Mouse (Mus musculus): ENCODE results near the gene Mrpl48.

Gene Mrpl48

GRCm38 (mm10) chr7:100534216-100534615 is 73.9 kb downstream of the Mrpl48 start:
- no peak for DNase-seq (ENCODE audit: low read depth, low spot score)

- no peak for DNase-seq (ENCODE audit: low read depth, low spot score)
Observed at GRCm38 (mm10) chr7:100533503-100533902, 74.6 kb downstream of the Mrpl48 start.

- DNase-seq (ENCODE audit: low read depth, low spot score), result no peak
Observed at GRCm38 (mm10) chr7:100530766-100531165, 77.3 kb downstream of the Mrpl48 start.

DNA sequence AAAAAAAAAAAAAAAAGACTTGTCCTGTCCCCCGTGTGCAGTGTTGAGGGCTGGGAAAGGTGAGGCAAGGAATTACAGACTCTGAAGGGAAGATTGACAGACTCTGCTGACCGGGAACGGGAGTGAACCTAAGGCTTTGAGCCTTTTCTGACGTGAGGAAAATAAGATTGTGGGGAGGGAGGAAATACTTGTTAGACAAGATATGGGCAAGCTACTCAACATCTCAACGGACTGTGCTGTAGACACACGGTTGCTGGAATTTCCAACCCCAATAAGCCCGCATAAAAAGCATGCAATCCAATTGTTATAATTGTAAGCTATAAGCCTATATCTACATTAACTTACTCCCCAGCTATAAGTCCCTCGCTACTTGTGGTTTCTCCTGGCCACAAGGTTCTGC is 83.4 kb downstream of the Mrpl48 start:
- no peak for DNase-seq (ENCODE audit: low read depth, low spot score)

DNA sequence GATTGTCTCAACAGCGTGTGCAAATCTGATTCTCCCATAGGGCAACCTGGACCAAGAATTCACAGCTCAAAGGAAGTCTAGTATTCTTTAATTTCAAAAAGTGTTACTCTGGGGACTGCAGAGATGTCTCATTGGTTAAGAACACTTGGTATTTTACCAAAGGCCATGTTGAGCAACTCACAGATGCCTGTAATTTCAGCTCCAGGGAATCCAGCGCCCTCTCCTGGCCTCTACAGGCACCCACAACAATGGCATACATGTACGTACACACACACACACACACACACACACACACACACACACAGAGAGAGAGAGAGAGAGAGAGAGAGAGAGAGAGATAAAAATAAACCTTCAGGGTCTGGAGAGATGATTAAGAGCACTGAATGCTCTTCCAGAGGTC is 85.9 kb downstream of the Mrpl48 start:
- no peak for DNase-seq (ENCODE audit: low read depth, low spot score)

DNA sequence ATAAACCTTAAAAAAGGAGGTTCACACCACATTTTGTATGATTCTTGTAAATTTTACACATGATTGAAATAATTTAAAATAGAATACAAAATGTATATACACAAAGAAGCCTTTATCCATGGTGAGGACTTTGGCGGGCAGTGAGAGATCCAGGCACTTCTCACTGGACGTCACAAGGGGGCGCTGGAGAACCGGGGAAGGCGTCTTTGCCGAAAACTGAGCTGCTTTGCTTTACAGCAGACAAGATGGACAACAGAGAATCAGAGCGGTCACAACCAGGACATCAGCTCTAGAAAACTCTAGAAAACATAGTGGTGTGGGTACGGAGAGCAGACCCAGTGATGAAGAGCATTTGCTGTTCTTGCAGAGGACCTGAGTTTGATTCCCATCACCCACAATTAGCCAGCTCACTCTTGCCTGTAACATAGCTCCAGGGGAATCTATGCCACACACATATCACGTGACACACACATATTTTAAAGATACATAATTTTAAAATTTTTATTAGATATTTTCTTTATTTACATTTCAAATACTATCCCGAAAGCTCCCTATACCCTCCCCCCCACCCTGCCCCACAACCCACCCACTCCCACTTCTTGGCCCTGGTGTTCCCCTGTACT is 87.3 kb downstream of the Mrpl48 start:
- DNase-seq (ENCODE audit: low read depth, low spot score), result peak; percentile 76

GRCm38 (mm10) chr7:100520204-100520603 is 87.9 kb downstream of the Mrpl48 start:
- DNase-seq (ENCODE audit: low read depth, low spot score), result no peak

DNA sequence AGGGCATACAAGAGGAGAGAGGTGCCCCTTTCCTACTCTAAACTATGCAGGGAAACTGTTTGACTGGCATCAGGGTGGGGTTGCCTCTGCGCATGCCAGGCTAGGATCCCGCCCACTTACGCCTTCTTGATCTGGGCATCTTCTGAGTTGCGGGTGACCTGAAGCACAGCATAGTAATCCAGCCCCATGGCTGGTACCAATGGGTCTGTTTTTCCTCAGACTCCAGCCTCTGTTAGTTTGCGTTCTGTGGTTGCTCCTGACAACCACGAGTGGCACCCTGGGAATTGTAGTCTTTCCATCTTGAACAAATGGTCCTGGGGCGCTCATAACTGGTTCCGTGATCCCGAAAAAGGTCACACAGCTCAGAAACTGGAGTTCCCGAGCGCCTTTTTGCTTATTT is 93.5 kb downstream of the Mrpl48 start, which contains the start of gene Dnajb13:
TSS of gene Dnajb13 (minus strand) at position 388 of the 400 bp plus-strand sequence.
- DNase-seq (ENCODE audit: low read depth, low spot score), result no peak

DNA sequence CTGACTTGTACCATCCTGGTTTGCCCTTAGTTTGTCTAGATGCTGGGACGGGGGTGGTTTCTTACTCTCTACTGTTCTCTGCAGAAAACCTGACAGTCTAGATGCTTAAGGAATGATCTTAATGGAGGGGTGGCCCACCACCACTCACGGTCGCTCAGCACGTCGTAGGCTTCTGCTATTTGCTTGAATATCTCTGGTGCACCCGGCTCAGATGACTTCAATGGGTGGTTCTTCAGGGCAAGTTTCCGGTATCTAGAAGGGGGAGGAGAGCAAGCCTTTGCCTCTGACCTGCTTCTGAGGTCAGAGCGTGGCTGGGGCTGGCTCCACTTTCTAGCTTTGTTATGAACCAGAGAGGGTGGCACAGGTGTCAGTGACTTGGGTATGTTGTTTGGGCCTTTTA is 96.5 kb downstream of the Mrpl48 start:
- DNase-seq (ENCODE audit: low read depth, low spot score), result no peak

DNA sequence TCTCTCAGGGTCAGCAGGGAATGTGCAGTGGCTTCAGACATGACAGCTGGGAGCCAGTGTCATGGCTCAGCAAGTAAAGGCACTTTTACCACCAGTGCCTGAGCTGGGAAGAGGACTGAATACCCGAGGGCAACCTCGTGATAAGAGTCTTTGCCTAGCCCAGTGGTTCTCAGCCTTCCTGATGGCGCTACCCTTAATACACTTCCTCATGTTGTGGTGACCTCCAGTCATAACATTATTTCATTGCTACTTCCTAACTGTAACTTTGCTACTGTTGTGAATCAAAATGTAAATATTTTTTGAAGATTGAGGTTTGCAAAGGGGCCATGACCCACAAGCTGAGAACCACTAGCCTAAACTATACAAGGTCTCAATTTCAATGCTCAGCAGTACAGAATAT is 99.4 kb downstream of the Mrpl48 start:
- no peak for DNase-seq (ENCODE audit: low read depth, low spot score)

DNA sequence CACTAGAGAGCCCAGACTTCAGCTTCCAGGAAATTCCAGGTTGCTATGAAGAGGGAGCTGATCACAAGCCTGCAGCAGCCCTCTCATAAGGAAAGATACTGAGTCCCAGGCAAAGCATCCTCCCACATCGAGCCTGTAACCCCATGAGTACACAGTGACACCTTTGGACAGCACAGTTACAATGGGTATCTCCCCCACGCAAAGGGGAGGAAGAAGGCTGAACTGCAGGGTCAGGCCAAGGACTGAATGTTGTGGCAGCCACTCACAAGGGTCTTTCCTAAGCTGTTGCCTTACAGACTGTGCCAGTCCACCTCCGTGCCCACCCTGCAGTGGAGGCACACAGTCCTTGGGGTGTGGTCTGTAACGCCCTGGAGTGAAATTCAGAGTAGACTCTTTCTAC is 101.6 kb downstream of the Mrpl48 start:
- DNase-seq (ENCODE audit: low read depth, low spot score), result no peak

- DNase-seq (ENCODE audit: low read depth, low spot score), result no peak
Observed at GRCm38 (mm10) chr7:100504740-100505487, 103.2 kb downstream of the Mrpl48 start.

DNA sequence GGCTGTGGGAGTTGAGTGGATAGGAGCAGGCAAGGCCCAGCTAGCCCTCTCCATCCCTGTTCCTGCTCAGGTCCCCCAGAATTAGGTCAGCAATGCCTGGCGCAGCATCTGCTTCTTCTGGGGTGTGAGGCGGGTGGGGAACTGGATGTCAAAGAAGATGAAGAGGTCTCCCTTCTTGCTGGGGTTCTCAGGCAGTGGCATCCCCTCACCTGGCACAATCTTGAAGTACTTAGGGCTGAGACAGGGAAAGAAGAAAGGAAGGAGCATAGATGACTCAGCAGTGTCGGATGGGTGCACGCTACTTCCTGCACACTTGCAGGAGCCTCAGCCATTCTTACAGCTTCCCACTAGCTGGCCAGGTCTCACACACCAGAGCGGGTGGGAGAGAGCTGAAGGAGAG is 105.0 kb downstream of the Mrpl48 start:
- DNase-seq (ENCODE audit: low read depth, low spot score), result no peak

DNA sequence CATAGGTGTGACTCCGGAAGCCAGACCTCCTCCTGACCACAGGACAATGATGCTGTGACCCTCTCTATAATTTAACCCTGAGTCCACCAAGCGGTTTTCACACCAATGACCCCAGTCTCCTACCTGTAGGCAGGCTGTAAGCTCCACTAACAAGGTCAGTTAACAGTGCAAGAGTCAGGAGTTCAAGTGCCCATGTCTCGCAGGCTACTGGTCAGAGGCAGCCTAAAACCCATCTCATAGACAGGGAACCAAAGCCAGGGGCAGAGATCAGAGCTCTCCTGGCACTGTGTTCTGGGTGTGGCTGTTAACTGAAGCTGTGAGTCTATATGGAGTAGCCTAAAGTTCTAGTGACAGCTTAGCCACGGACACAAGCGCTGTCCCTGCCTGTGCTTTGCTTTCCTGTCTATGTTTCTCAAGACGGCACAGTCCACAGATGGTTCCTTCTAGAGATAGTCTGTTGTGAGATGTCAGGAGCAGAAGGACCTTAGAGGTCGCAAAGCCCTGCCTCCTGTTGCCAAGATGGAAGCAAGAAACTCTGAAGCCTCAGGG is 105.7 kb downstream of the Mrpl48 start:
- no peak for DNase-seq (ENCODE audit: low read depth, low spot score)

GRCm38 (mm10) chr7:100501844-100502373 is 106.2 kb downstream of the Mrpl48 start:
- DNase-seq (ENCODE audit: low read depth, low spot score), result no peak

DNA sequence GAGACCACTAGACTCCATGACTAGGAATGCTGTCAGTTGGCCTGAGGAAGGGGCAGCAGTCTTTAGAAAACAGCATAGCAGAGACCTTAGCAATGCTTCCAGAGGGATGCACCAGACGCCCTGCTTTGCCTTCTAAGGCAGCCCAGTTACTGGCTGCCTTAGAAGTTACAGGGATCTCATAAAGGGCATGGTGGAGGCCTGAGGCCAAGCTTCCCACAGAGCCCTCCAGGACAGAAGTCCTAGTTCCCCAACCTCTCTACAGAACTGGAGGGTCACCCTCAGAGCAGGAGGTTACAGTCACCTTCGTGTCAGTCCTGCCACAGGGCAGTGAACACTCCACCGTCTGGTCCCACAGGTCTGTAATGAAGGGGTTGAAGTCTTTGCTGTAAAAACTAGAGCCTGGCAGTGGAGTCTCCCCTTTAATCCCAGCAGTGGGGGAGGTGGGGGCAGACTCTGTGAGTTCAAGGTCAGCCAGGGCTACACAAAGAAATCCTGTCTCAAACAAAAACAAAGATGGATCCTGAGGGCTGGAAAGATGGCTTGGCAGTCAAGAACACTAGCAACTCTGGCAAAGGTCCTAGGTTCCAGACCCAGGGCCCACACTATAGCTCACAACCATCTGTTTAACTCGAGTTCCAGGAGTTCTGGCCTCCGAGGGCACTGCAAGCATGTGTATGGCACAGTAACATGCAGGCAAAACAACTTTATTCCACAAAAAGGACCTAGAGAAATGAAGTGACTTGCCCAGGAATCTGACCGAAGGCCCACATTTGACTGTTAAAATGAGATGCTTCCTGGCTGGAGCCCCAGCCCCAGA is 106.9 kb downstream of the Mrpl48 start:
- no peak for DNase-seq (ENCODE audit: low read depth, low spot score)

DNA sequence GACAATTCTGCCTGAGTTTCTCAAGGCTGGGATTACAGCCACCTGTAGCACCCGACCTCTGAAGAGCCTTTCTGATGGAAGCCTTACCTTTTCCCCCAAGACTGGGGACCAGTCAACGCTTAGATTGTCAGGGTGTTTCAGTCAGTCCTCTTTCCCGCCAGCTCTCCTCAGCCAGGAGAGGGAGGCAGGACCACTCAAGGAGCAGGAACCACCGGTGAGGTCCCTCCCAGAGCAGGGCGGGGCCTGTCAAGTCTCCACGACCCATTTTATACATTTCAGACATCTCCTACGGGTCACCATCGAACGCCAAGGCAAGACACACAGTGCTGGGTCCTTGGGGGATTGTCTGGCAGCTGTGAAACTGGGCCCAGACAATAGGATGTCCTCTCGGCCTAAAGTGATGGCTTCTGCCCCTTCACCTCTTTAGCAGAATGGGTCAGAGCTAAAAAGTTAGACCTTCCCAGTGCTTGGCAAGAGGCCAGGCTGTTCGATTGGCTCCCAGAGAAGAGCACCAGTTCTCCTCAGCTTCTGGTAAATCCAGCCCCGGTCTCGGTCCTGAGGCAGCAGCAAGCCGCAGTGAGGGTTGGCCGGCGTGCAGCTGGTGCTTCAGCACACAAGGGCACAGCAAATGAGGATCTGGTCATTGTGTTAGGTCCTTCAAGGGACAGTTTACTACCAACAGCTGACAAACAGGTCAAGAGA is 107.7 kb downstream of the Mrpl48 start:
- DNase-seq (ENCODE audit: low read depth, low spot score), result no peak

DNA sequence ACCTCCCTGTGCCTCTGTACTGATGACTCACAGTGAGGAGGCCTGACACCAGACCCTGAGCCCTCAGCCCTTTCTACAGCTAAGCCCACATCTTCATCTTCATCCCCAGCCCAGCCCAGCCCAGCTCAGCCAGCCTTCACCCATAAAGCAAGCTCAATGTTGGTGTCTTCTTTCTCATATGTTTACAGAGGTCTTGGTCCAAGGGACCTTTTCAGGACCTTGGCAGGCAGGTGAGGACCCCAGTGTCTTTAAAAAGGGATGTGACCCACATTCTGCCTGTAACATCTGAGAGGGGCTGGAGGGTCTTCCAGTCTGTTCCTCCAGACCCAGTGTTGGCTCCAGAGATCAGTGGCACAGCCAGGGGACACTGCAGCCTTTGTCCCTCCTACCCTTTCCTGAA is 108.6 kb downstream of the Mrpl48 start:
- DNase-seq (ENCODE audit: low read depth, low spot score), result no peak

DNA sequence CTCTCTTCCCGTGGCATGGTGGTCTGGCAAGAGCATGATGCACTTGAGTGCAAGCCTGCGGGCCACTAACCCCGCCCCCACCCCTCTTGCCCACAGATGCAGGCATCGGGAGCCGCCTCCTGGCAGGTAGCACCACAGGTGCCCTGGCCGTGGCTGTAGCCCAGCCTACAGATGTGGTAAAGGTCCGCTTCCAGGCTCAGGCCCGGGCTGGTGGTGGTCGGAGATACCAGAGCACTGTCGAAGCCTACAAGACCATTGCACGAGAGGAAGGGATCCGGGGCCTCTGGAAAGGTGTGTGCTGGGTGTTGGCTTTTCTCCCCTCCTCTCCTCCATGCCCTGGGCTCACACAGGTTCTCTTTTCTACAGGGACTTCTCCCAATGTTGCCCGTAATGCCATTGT is 110.1 kb downstream of the Mrpl48 start:
- DNase-seq (ENCODE audit: low read depth, low spot score), result no peak

DNA sequence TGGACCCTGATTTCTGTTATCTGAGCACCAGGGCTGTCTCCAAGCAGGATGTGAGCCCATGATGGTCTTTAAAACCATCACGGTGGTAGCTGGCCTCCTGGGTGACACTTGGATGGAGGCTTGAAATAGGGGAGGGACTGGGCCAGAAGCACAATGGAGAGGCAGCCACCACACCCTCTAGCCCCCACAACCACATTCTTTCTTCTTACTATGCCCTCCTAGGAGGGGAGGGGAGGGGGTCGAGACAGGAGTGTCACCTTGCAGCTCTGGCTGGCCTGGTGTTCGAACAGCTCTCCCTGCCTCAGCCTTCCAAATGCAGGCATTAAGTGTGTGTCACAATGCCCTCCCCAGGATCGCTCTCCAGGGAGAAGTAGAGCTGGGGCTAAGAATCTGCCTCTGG is 110.7 kb downstream of the Mrpl48 start:
- DNase-seq (ENCODE audit: low read depth, low spot score), result no peak

GRCm38 (mm10) chr7:100496791-100497190 is 111.3 kb downstream of the Mrpl48 start:
- DNase-seq (ENCODE audit: low read depth, low spot score), result no peak

All from embryo, embryonic 11.5 days (tissue).